Mouse (Mus musculus) myocyte (in vitro differentiated cells): ENCODE data around the gene Tox2.

Source experiments
- E2F4 ChIP-seq: IDR thresholded peaks from one replicate; pipeline ENCODE4 v1.6.1; 2011; ENCODE audit warnings: mild to moderate bottlenecking, control low read depth, moderate library complexity; ENCODE audit not compliant: insufficient read depth
- MAX ChIP-seq: IDR thresholded peaks from one replicate; pipeline ENCODE4 v1.6.1; 2011; ENCODE audit warnings: low read depth, mild to moderate bottlenecking, control low read depth
- MYOD1 ChIP-seq, 3 experiments: IDR thresholded peaks; one replicate each; pipeline ENCODE4 v1.6.1; 2011; ENCODE audit warnings: control low read depth in 2 of 3, low read depth in 2 of 3, mild to moderate bottlenecking in 2 of 3, moderate library complexity in 1 of 3; ENCODE audit not compliant: insufficient read length in 2 of 3, control insufficient read depth in 1 of 3
- MYOG ChIP-seq, 3 experiments: IDR thresholded peaks; one replicate each; pipeline ENCODE4 v1.6.1; 2011; ENCODE audit warnings: control low read depth in 2 of 3, low read depth in 2 of 3, mild to moderate bottlenecking in 2 of 3; ENCODE audit not compliant: insufficient read length in 2 of 3, control insufficient read depth in 1 of 3, insufficient read depth in 1 of 3
- POLR2A ChIP-seq: IDR thresholded peaks from one replicate; pipeline ENCODE4 v1.6.1; 2011; ENCODE audit warnings: low read depth, mild to moderate bottlenecking, control low read depth, moderate library complexity; ENCODE audit not compliant: insufficient read length
- TCF12 ChIP-seq: IDR thresholded peaks from one replicate; pipeline ENCODE4 v1.6.1; 2011; ENCODE audit warnings: mild to moderate bottlenecking, control low read depth; ENCODE audit not compliant: poor library complexity, insufficient read depth, severe bottlenecking
- TCF3 ChIP-seq: IDR thresholded peaks from one replicate; pipeline ENCODE4 v1.6.1; 2011; ENCODE audit warnings: low read depth, control low read depth; ENCODE audit not compliant: insufficient read length
- USF1 ChIP-seq: IDR thresholded peaks from one replicate; pipeline ENCODE4 v1.6.1; 2011; ENCODE audit warnings: low read depth, mild to moderate bottlenecking, control low read depth, moderate library complexity

GRCm38 (mm10) chr2:163273815-163274214, 70.9 kb downstream of the Tox2 start:
- TF ChIP-seq USF1 (no peak), E2F4 (no peak), POLR2A (no peak), TCF3 (no peak), MYOD1 (IDR thresholded peaks at IDR 0.05; ENCODE audit: control insufficient read depth in 1 of 3, insufficient read length in 2 of 3, low read depth in 2 of 3) (no peak), MAX (no peak), MYOG (IDR thresholded peaks at IDR 0.05; ENCODE audit: control insufficient read depth in 1 of 3, insufficient read depth in 1 of 3, insufficient read length in 2 of 3, low read depth in 2 of 3) (no peak), TCF12 (no peak)
